Mouse (Mus musculus): ENCODE data around the gene Gm13695. TPM values are rescaled to one million over a fixed set of nuclear protein-coding genes. Genes with fewer than 3 reads are reported as not detected.
"Not testable (repeated sequence)": the region's sequence is repeated elsewhere in the genome, so short reads cannot be mapped to it uniquely, and the experiment has no call there.

Gm13695 gene
- not detected in 2 replicates for polyA plus RNA-seq (2015; fragmentation: Nextera tagmentation; extraction: Ambion mirVana)

DNA sequence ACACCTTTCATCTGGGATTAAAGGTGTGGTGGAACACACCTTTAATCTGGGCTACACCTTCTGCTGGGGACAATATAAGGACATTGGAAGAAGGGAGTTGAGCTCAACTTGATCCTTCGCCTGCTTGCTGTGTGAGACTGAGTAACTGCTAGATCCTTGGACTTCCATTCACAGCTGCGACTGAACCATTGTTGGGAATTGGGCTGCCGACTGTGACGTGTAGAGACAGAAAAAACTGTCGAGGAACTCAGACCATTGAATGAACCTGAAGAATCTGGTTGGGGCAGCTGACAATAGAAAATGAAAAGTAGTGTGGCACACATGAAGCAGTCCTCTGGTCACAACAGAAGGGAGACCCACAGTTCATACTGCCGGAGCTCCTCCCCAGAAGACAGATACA, at the start of gene Gm13695:
Gene Gm13695, plus strand, starts transcription at position 301 of the 400 bp plus-strand sequence.
- not testable (repeated sequence) for H3K4me2 ChIP-seq (ENCODE audit: low read length); H3K4me1 ChIP-seq (ENCODE audit: control insufficient read depth, insufficient read depth, low read depth, low read length); H3K9me3 ChIP-seq (ENCODE audit: control insufficient read depth, low read length); H3K27me3 ChIP-seq (replicated peaks; ENCODE audit: control insufficient read depth, insufficient read depth, low read length); H3K4me3 ChIP-seq (ENCODE audit: low read length); H3K27ac ChIP-seq (ENCODE audit: low read depth, low read length); H3K36me3 ChIP-seq (ENCODE audit: control insufficient read depth, insufficient read depth, low read length); H3K9ac ChIP-seq (ENCODE audit: low read depth, low read length); ATAC-seq
- no CpG with 5 or more reads among the region's 6 CpGs for WGBS

- Histone ChIP-seq H3K4me2 (ENCODE audit: low read length) (no peak overlapping the region), H3K9ac (ENCODE audit: low read depth, low read length) (no peak overlapping the region), H3K4me3 (ENCODE audit: low read length) (no peak overlapping the region), H3K27ac (ENCODE audit: low read depth, low read length) (no peak overlapping the region), H3K9me3 (ENCODE audit: control insufficient read depth, low read length) (no peaks in the 10 kb centered on the region), H3K36me3 (ENCODE audit: control insufficient read depth, insufficient read depth, low read length) (no peaks in the 10 kb centered on the region), H3K27me3 (replicated peaks; ENCODE audit: control insufficient read depth, insufficient read depth, low read length) (no peaks in the 10 kb centered on the region), H3K4me1 (ENCODE audit: control insufficient read depth, insufficient read depth, low read depth, low read length) (no peaks in the 10 kb centered on the region)
- no peak for ATAC-seq
- WGBS = 58% methylated on average over 2 of the region's 2 CpGs
Observed at GRCm38 (mm10) chr2:83929478-83930088, 37.5 kb upstream of the Gm13695 start.

- no peaks in the 10 kb centered on the region for H3K36me3 ChIP-seq (ENCODE audit: control insufficient read depth, insufficient read depth, low read length)
- no peaks in the 10 kb centered on the region for H3K9me3 ChIP-seq (ENCODE audit: control insufficient read depth, low read length)
- peaks cover 5% of the 10 kb centered on the region; the same call in 1 of the 2 replicates for H3K4me1 ChIP-seq (ENCODE audit: control insufficient read depth, insufficient read depth, low read depth, low read length)
- no peaks in the 10 kb centered on the region for H3K27me3 ChIP-seq (replicated peaks; ENCODE audit: control insufficient read depth, insufficient read depth, low read length)
- WGBS = 1% methylated on average over 20 of the region's 20 CpGs
- H3K27ac ChIP-seq (ENCODE audit: low read depth, low read length) = peak within 1 kb of the TSS; percentile 72
- peak within 1 kb of the TSS; percentile 46 for H3K4me3 ChIP-seq (ENCODE audit: low read length)
- H3K4me2 ChIP-seq (ENCODE audit: low read length) = peak within 1 kb of the TSS; percentile 80
- peak within 1 kb of the TSS; percentile 62 for H3K9ac ChIP-seq (ENCODE audit: low read depth, low read length)
- peak; percentile 100 for ATAC-seq
Observed at GRCm38 (mm10) chr2:83940931-83941361, 26.2 kb upstream of the Gm13695 start, which contains the start of gene Zswim2. TSS of gene Zswim2 (minus strand) at chr2:83941228.

GRCm38 (mm10) chr2:83941378-83941777, 25.7 kb upstream of the Gm13695 start:
- Histone ChIP-seq H3K27me3 (replicated peaks; ENCODE audit: control insufficient read depth, insufficient read depth, low read length) (no peaks in the 10 kb centered on the region), H3K4me3 (ENCODE audit: low read length) (peak overlapping the region; percentile 46), H3K36me3 (ENCODE audit: control insufficient read depth, insufficient read depth, low read length) (no peaks in the 10 kb centered on the region), H3K27ac (ENCODE audit: low read depth, low read length) (no peak overlapping the region), H3K4me1 (ENCODE audit: control insufficient read depth, insufficient read depth, low read depth, low read length) (peaks cover 5% of the 10 kb centered on the region; the same call in 1 of the 2 replicates), H3K4me2 (ENCODE audit: low read length) (peak overlapping the region; percentile 80), H3K9me3 (ENCODE audit: control insufficient read depth, low read length) (no peaks in the 10 kb centered on the region), H3K9ac (ENCODE audit: low read depth, low read length) (no peak overlapping the region)
- peak; percentile 31 for ATAC-seq
- WGBS = 27% methylated on average over 3 of the region's 3 CpGs

DNA sequence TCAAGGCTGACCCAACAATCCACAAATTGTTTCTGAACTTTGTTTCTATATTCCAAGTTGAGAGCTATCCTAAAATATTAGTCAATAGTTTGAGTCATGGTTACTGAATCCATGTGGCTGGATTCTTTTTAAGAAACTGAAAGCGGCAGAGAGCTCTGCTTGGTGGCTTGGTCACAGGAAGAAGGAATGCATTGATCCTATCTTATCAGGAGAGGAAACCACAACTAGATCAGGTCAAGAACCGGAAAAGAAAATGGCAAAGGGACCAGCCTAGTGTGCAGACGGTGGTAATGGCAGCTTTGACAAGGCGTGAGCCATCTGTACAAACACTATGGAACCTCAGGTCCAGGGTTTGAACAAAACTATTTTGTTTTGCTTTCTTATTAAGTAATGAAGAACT, 25.3 kb upstream of the Gm13695 start:
- no peak overlapping the region for H3K9ac ChIP-seq (ENCODE audit: low read depth, low read length)
- H3K4me2 ChIP-seq (ENCODE audit: low read length) = no peak overlapping the region
- H3K27ac ChIP-seq (ENCODE audit: low read depth, low read length) = no peak overlapping the region
- no peaks in the 10 kb centered on the region for H3K27me3 ChIP-seq (replicated peaks; ENCODE audit: control insufficient read depth, insufficient read depth, low read length)
- WGBS = 82% methylated on average over 4 of the region's 4 CpGs
- no peak overlapping the region for H3K4me3 ChIP-seq (ENCODE audit: low read length)
- no peaks in the 10 kb centered on the region for H3K36me3 ChIP-seq (ENCODE audit: control insufficient read depth, insufficient read depth, low read length)
- H3K4me1 ChIP-seq (ENCODE audit: control insufficient read depth, insufficient read depth, low read depth, low read length) = peaks cover 5% of the 10 kb centered on the region; the same call in 1 of the 2 replicates
- ATAC-seq = no peak
- H3K9me3 ChIP-seq (ENCODE audit: control insufficient read depth, low read length) = no peaks in the 10 kb centered on the region

GRCm38 (mm10) chr2:83955393-83955792, 11.7 kb upstream of the Gm13695 start, which contains the start of gene Gm13698:
TSS of gene Gm13698 (plus strand) at chr2:83955693.
- H3K4me2 ChIP-seq (ENCODE audit: low read length); H3K9ac ChIP-seq (ENCODE audit: low read depth, low read length); H3K27me3 ChIP-seq (replicated peaks; ENCODE audit: control insufficient read depth, insufficient read depth, low read length); ATAC-seq; H3K4me1 ChIP-seq (ENCODE audit: control insufficient read depth, insufficient read depth, low read depth, low read length); H3K36me3 ChIP-seq (ENCODE audit: control insufficient read depth, insufficient read depth, low read length); H3K4me3 ChIP-seq (ENCODE audit: low read length); H3K9me3 ChIP-seq (ENCODE audit: control insufficient read depth, low read length); H3K27ac ChIP-seq (ENCODE audit: low read depth, low read length): not testable (repeated sequence)
- WGBS = no CpG with 5 or more reads among the region's 6 CpGs

- H3K4me2 ChIP-seq (ENCODE audit: low read length); H3K27ac ChIP-seq (ENCODE audit: low read depth, low read length); ATAC-seq; H3K4me3 ChIP-seq (ENCODE audit: low read length); H3K9me3 ChIP-seq (ENCODE audit: control insufficient read depth, low read length); H3K4me1 ChIP-seq (ENCODE audit: control insufficient read depth, insufficient read depth, low read depth, low read length); H3K36me3 ChIP-seq (ENCODE audit: control insufficient read depth, insufficient read depth, low read length); H3K27me3 ChIP-seq (replicated peaks; ENCODE audit: control insufficient read depth, insufficient read depth, low read length); H3K9ac ChIP-seq (ENCODE audit: low read depth, low read length): not testable (repeated sequence)
- no CpG with 5 or more reads among the region's 6 CpGs for WGBS
Observed at GRCm38 (mm10) chr2:83961203-83961602, 5.9 kb upstream of the Gm13695 start, which contains the start of gene Gm13693. TSS of gene Gm13693 (plus strand) at chr2:83961503.

GRCm38 (mm10) chr2:83972823-83973222, 5.7 kb downstream of the Gm13695 start, which contains the start of gene Gm13696:
TSS of gene Gm13696 (plus strand) at chr2:83973123.
- not testable (repeated sequence) for H3K27ac ChIP-seq (ENCODE audit: low read depth, low read length); H3K4me3 ChIP-seq (ENCODE audit: low read length); H3K36me3 ChIP-seq (ENCODE audit: control insufficient read depth, insufficient read depth, low read length); H3K4me2 ChIP-seq (ENCODE audit: low read length); H3K27me3 ChIP-seq (replicated peaks; ENCODE audit: control insufficient read depth, insufficient read depth, low read length); H3K9ac ChIP-seq (ENCODE audit: low read depth, low read length); ATAC-seq; H3K9me3 ChIP-seq (ENCODE audit: control insufficient read depth, low read length); H3K4me1 ChIP-seq (ENCODE audit: control insufficient read depth, insufficient read depth, low read depth, low read length)
- WGBS = no CpG with 5 or more reads among the region's 6 CpGs

DNA sequence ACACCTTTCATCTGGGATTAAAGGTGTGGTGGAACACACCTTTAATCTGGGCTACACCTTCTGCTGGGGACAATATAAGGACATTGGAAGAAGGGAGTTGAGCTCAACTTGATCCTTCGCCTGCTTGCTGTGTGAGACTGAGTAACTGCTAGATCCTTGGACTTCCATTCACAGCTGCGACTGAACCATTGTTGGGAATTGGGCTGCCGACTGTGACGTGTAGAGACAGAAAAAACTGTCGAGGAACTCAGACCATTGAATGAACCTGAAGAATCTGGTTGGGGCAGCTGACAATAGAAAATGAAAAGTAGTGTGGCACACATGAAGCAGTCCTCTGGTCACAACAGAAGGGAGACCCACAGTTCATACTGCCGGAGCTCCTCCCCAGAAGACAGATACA, 11.5 kb downstream of the Gm13695 start, which contains the start of gene Gm13694:
Gene Gm13694, plus strand, starts transcription at position 301 of the 400 bp plus-strand sequence.
- H3K36me3 ChIP-seq (ENCODE audit: control insufficient read depth, insufficient read depth, low read length); H3K27me3 ChIP-seq (replicated peaks; ENCODE audit: control insufficient read depth, insufficient read depth, low read length); H3K9me3 ChIP-seq (ENCODE audit: control insufficient read depth, low read length); H3K4me2 ChIP-seq (ENCODE audit: low read length); H3K4me3 ChIP-seq (ENCODE audit: low read length); ATAC-seq; H3K4me1 ChIP-seq (ENCODE audit: control insufficient read depth, insufficient read depth, low read depth, low read length); H3K9ac ChIP-seq (ENCODE audit: low read depth, low read length); H3K27ac ChIP-seq (ENCODE audit: low read depth, low read length): not testable (repeated sequence)
- WGBS = no CpG with 5 or more reads among the region's 6 CpGs

Data from hindbrain, embryonic 16.5 days (tissue).